Mouse (Mus musculus) cortical plate, adult 2 months (tissue): Measurements from ENCODE around the gene Neurl1b.

Source experiments
- CTCF ChIP-seq: fragments of 200-500 bp; IDR thresholded peaks from 2 replicates; pipeline ENCODE4 v1.5.1; 2011; ENCODE audit warnings: mild to moderate bottlenecking, control low read depth, low read length; ENCODE audit not compliant: insufficient read depth; ENCODE audit errors: extremely low read depth
- POLR2A ChIP-seq: fragments of 200-500 bp; IDR thresholded peaks from 2 replicates; pipeline ENCODE4 v1.6.1; 2011; ENCODE audit warnings: mild to moderate bottlenecking, low read length, control low read depth; ENCODE audit not compliant: insufficient read depth; ENCODE audit errors: extremely low read depth

- TF ChIP-seq CTCF = no peak
- no peak for TF ChIP-seq POLR2A
Measured at GRCm38 (mm10) chr17:26414523-26415354, at the start of gene Neurl1b.
